Mouse (Mus musculus): ENCODE results near the gene Slc41a3.
"Not testable (repeated sequence)": the region's sequence is repeated elsewhere in the genome, so short reads cannot be mapped to it uniquely, and the experiment has no call there.

Gene Slc41a3

GRCm38 (mm10) chr6:90624733-90625132 is 20.2 kb downstream of the Slc41a3 start:
- DNase-seq (ENCODE audit: low spot score in 2 of 2) = no peak

GRCm38 (mm10) chr6:90625207-90625994 is 20.9 kb downstream of the Slc41a3 start:
- no peak for DNase-seq (ENCODE audit: low spot score in 2 of 2)

GRCm38 (mm10) chr6:90627556-90627955 is 23.0 kb downstream of the Slc41a3 start:
- DNase-seq (ENCODE audit: low spot score in 2 of 2) = no peak

GRCm38 (mm10) chr6:90629506-90629905 is 25.0 kb downstream of the Slc41a3 start:
- no peak for DNase-seq (ENCODE audit: low spot score in 2 of 2)

GRCm38 (mm10) chr6:90630427-90630826 is 25.9 kb downstream of the Slc41a3 start:
- DNase-seq (ENCODE audit: low spot score in 2 of 2) = no peak

GRCm38 (mm10) chr6:90632526-90632925 is 28.0 kb downstream of the Slc41a3 start:
- DNase-seq (ENCODE audit: low spot score in 2 of 2) = not testable (repeated sequence)

- no peak for DNase-seq (ENCODE audit: low spot score in 2 of 2)
These were observed 30.6 kb downstream of the Slc41a3 start for GRCm38 (mm10) chr6:90635081-90635480.

- no peak for DNase-seq (ENCODE audit: low spot score in 2 of 2)
These were observed 31.1 kb downstream of the Slc41a3 start for GRCm38 (mm10) chr6:90635611-90636010.

- no peak for DNase-seq (ENCODE audit: low spot score in 2 of 2)
These were observed 38.5 kb downstream of the Slc41a3 start for GRCm38 (mm10) chr6:90643057-90643456.

GRCm38 (mm10) chr6:90644965-90645364 is 40.4 kb downstream of the Slc41a3 start:
- DNase-seq (ENCODE audit: low spot score in 2 of 2) = no peak

GRCm38 (mm10) chr6:90648391-90648790 is 43.9 kb downstream of the Slc41a3 start:
- DNase-seq (ENCODE audit: low spot score in 2 of 2) = no peak

GRCm38 (mm10) chr6:90649279-90649678 is 44.8 kb downstream of the Slc41a3 start:
- DNase-seq (ENCODE audit: low spot score in 2 of 2) = no peak

- DNase-seq (ENCODE audit: low spot score in 2 of 2) = no peak
These were observed 46.1 kb downstream of the Slc41a3 start for GRCm38 (mm10) chr6:90650634-90651033.

- peak in 1 of 2 experiments; percentile 36 for DNase-seq (ENCODE audit: low spot score in 2 of 2)
These were observed 49.2 kb downstream of the Slc41a3 start for GRCm38 (mm10) chr6:90653736-90654135.

- not testable (repeated sequence) for DNase-seq (ENCODE audit: low spot score in 2 of 2)
These were observed 51.9 kb downstream of the Slc41a3 start for GRCm38 (mm10) chr6:90656344-90656850.

- no peak for DNase-seq (ENCODE audit: low spot score in 2 of 2)
These were observed 55.4 kb downstream of the Slc41a3 start for GRCm38 (mm10) chr6:90659913-90660312.

GRCm38 (mm10) chr6:90660398-90661028 is 56.0 kb downstream of the Slc41a3 start:
- no peak for DNase-seq (ENCODE audit: low spot score in 2 of 2)

- no peak for DNase-seq (ENCODE audit: low spot score in 2 of 2)
These were observed 56.5 kb downstream of the Slc41a3 start for GRCm38 (mm10) chr6:90661029-90661399.

- DNase-seq (ENCODE audit: low spot score in 2 of 2) = no peak
These were observed 57.6 kb downstream of the Slc41a3 start for GRCm38 (mm10) chr6:90662148-90662547.

- DNase-seq (ENCODE audit: low spot score in 2 of 2) = no peak
These were observed 59.2 kb downstream of the Slc41a3 start for GRCm38 (mm10) chr6:90663736-90664135.

- no peak for DNase-seq (ENCODE audit: low spot score in 2 of 2)
These were observed 64.2 kb downstream of the Slc41a3 start for GRCm38 (mm10) chr6:90668693-90669092.

- DNase-seq (ENCODE audit: low spot score in 2 of 2) = no peak
These were observed 74.2 kb downstream of the Slc41a3 start for GRCm38 (mm10) chr6:90678759-90679158.

GRCm38 (mm10) chr6:90680401-90680800 is 75.9 kb downstream of the Slc41a3 start:
- no peak for DNase-seq (ENCODE audit: low spot score in 2 of 2)
